Comparison of ENCODE assay signal across 8 mouse cellular contexts in genomic region chr8:71542632-71543343, GRCm38 (mm10). TPM values are rescaled to one million over a fixed set of nuclear protein-coding genes. Genes with fewer than 3 reads are reported as not detected.
DNase-seq lines count a peak whose midpoint lies in the region; ATAC-seq and TF ChIP-seq lines count a peak whose summit lies in the region.

Mvb12a (plus strand) TSS chr8:71542922.

- H3K27me3 ChIP-seq in hindbrain, embryonic 10.5 days (ENCODE audit: insufficient read depth, poor library complexity, severe bottlenecking) = peaks cover 9% of the 10 kb centered on the region
- no peaks in the 10 kb centered on the region for H3K27me3 ChIP-seq in lung, postnatal 0 days (replicated peaks; ENCODE audit: insufficient read depth, low read length)

- TF ChIP-seq CTCF in lung, postnatal 0 days (IDR thresholded peaks at IDR 0.05) = no peak

- H3K36me3 ChIP-seq in hindbrain, embryonic 10.5 days = peaks cover 27% of the 10 kb centered on the region
- H3K36me3 ChIP-seq in lung, postnatal 0 days (ENCODE audit: insufficient read depth, low read length) = no peaks in the 10 kb centered on the region

- under 1% methylated on average over 55 of the region's 55 CpGs for WGBS in hindbrain, embryonic 10.5 days
- WGBS in lung, postnatal 0 days = under 1% methylated on average over 54 of the region's 55 CpGs

- DNase-seq in MN1 (ENCODE audit: low spot score) = peak; percentile 100
- peak; percentile 99 for DNase-seq in cerebellum, adult 9-10 months
- peak; percentile 97 for DNase-seq in hindbrain, embryonic 10.5 days (ENCODE audit: low spot score)
- peak; percentile 99 for DNase-seq in layer of hippocampus, adult 9-11 months
- DNase-seq in lung, postnatal 0 days (ENCODE audit: low spot score) = peak; percentile 100
- peak; percentile 86 for DNase-seq in ovary, postnatal 14 days (ENCODE audit: low spot score)
- peak; percentile 93 for DNase-seq in thymus, postnatal 14 days

- peak within 1 kb of the TSS; percentile 89 for H3K4me3 ChIP-seq in hindbrain, embryonic 10.5 days
- H3K4me3 ChIP-seq in lung, postnatal 0 days (ENCODE audit: low read depth, low read length) = peak within 1 kb of the TSS; percentile 84

- H3K9me3 ChIP-seq in hindbrain, embryonic 10.5 days = no peaks in the 10 kb centered on the region
- no peaks in the 10 kb centered on the region for H3K9me3 ChIP-seq in lung, postnatal 0 days (ENCODE audit: low read length)

- peak within 1 kb of the TSS; percentile 52 for H3K9ac ChIP-seq in lung, postnatal 0 days (replicated peaks; ENCODE audit: low read depth)

- peaks cover 16% of the 10 kb centered on the region for H3K4me1 ChIP-seq in hindbrain, embryonic 10.5 days (replicated peaks)
- H3K4me1 ChIP-seq in lung, postnatal 0 days (ENCODE audit: insufficient read depth, low read depth, low read length) = peaks cover 6% of the 10 kb centered on the region

- H3K27ac ChIP-seq in hindbrain, embryonic 10.5 days = peak within 1 kb of the TSS; percentile 88
- 0 out of 2 replicates have a peak within 1 kb of the TSS, but pooled peaks have one; percentile 47 for H3K27ac ChIP-seq in lung, postnatal 0 days (ENCODE audit: low read length)

- ATAC-seq in frontal cortex, adult (ENCODE audit: low TSS enrichment) = peak; percentile 95
- ATAC-seq in lung, postnatal 0 days = peak; percentile 98

- no peak for TF ChIP-seq EP300 in lung, postnatal 0 days (IDR thresholded peaks at IDR 0.05)

- peak within 1 kb of the TSS; percentile 87 for H3K4me2 ChIP-seq in lung, postnatal 0 days (replicated peaks; ENCODE audit: low read depth, low read length)

RNA-seq across cellular contexts. Expression of gene Mvb12a, which starts in this region (rescaled TPM):
- 68.7 and 71.6 TPM in 2 replicates for polyA plus RNA-seq in hindbrain, embryonic 10.5 days (2016; fragmentation: Nextera tagmentation; extraction: Ambion mirVana)
- 103 and 112 TPM in 2 replicates for polyA plus RNA-seq in lung, postnatal 0 days (2015; fragmentation: Nextera tagmentation; extraction: Ambion mirVana)

Comparison
In these comparisons a context has a peak if more than half of its experiments do, and no peak if none do; other contexts are left out.
1. Peak in every context shown above with its lines: DNase-seq, ATAC-seq, H3K4me3 ChIP-seq and H3K27ac ChIP-seq.